Mouse (Mus musculus): ENCODE measurements around the gene Atp8a1. TPM values are rescaled to one million over a fixed set of nuclear protein-coding genes. Genes with fewer than 3 reads are reported as not detected.

Atp8a1 gene
- polyA plus RNA-seq, 1 experiment from 2014 or later = 44.5 TPM

- DNase-seq (no peak), ATAC-seq (ENCODE audit: insufficient read depth) (no peak)
- H3K9me3 ChIP-seq (ENCODE audit: low read depth, low read length) = no peaks in the 10 kb centered on the region
- H3K27me3 ChIP-seq (ENCODE audit: insufficient read depth, low read length) = no peaks in the 10 kb centered on the region
- no peak overlapping the region for H3K4me3 ChIP-seq (ENCODE audit: low read depth, low read length)
- no peak overlapping the region for H3K9ac ChIP-seq
- H3K36me3 ChIP-seq (ENCODE audit: insufficient read depth) = no peaks in the 10 kb centered on the region; the same call in 1 of the 2 replicates
- TF ChIP-seq CTCF (IDR thresholded peaks at IDR 0.05; ENCODE audit: low read depth) = no peak
- WGBS = 92% methylated on average over 7 of the region's 7 CpGs
- H3K27ac ChIP-seq (ENCODE audit: low read depth) = no peak overlapping the region
- H3K4me1 ChIP-seq (ENCODE audit: insufficient read depth) = no peaks in the 10 kb centered on the region
- no peak overlapping the region for H3K4me2 ChIP-seq
These were observed 145.6 kb downstream of the Atp8a1 start for GRCm38 (mm10) chr5:67701641-67702040.

- Histone ChIP-seq H3K4me1 (ENCODE audit: insufficient read depth) (no peaks in the 10 kb centered on the region), H3K27ac (ENCODE audit: low read depth) (no peak overlapping the region), H3K4me3 (ENCODE audit: low read depth, low read length) (no peak overlapping the region), H3K9ac (no peak overlapping the region), H3K9me3 (ENCODE audit: low read depth, low read length) (no peaks in the 10 kb centered on the region), H3K4me2 (no peak overlapping the region), H3K36me3 (ENCODE audit: insufficient read depth) (no peaks in the 10 kb centered on the region; the same call in 1 of the 2 replicates), H3K27me3 (ENCODE audit: insufficient read depth, low read length) (no peaks in the 10 kb centered on the region)
- DNase-seq (no peak), ATAC-seq (ENCODE audit: insufficient read depth) (no peak)
- TF ChIP-seq CTCF (IDR thresholded peaks at IDR 0.05; ENCODE audit: low read depth) = no peak
- WGBS = 82% methylated on average over 1 of the region's 1 CpGs
These were observed 147.8 kb downstream of the Atp8a1 start for GRCm38 (mm10) chr5:67699418-67699817.

GRCm38 (mm10) chr5:67698176-67698575, 149.1 kb downstream of the Atp8a1 start:
- ATAC-seq (ENCODE audit: insufficient read depth) = no peak
- Histone ChIP-seq H3K9ac (no peak overlapping the region), H3K27ac (ENCODE audit: low read depth) (no peak overlapping the region), H3K4me3 (ENCODE audit: low read depth, low read length) (no peak overlapping the region), H3K4me1 (ENCODE audit: insufficient read depth) (no peaks in the 10 kb centered on the region), H3K36me3 (ENCODE audit: insufficient read depth) (no peaks in the 10 kb centered on the region; the same call in 1 of the 2 replicates), H3K9me3 (ENCODE audit: low read depth, low read length) (no peaks in the 10 kb centered on the region), H3K27me3 (ENCODE audit: insufficient read depth, low read length) (no peaks in the 10 kb centered on the region), H3K4me2 (no peak overlapping the region)
- WGBS = 92% methylated on average over 3 of the region's 3 CpGs
- DNase-seq = no peak
- TF ChIP-seq CTCF (IDR thresholded peaks at IDR 0.05; ENCODE audit: low read depth) = no peak

GRCm38 (mm10) chr5:67696741-67697596, 150.3 kb downstream of the Atp8a1 start:
- no peak overlapping the region for H3K4me3 ChIP-seq (ENCODE audit: low read depth, low read length)
- 23% methylated on average over 12 of the region's 12 CpGs for WGBS
- peak; percentile 43 for DNase-seq
- no peaks in the 10 kb centered on the region; the same call in 1 of the 2 replicates for H3K36me3 ChIP-seq (ENCODE audit: insufficient read depth)
- peak overlapping the region; percentile 36; the same call in 1 of the 2 replicates for H3K4me2 ChIP-seq
- H3K27ac ChIP-seq (ENCODE audit: low read depth) = no peak overlapping the region
- no peak for TF ChIP-seq CTCF (IDR thresholded peaks at IDR 0.05; ENCODE audit: low read depth)
- H3K9ac ChIP-seq = no peak overlapping the region
- no peaks in the 10 kb centered on the region for H3K9me3 ChIP-seq (ENCODE audit: low read depth, low read length)
- peak; percentile 70; the same call in 1 of the 2 replicates for ATAC-seq (ENCODE audit: insufficient read depth)
- H3K4me1 ChIP-seq (ENCODE audit: insufficient read depth) = no peaks in the 10 kb centered on the region
- no peaks in the 10 kb centered on the region for H3K27me3 ChIP-seq (ENCODE audit: insufficient read depth, low read length)

- Histone ChIP-seq H3K9ac (no peak overlapping the region), H3K4me2 (no peak overlapping the region), H3K27ac (ENCODE audit: low read depth) (no peak overlapping the region), H3K4me1 (ENCODE audit: insufficient read depth) (no peaks in the 10 kb centered on the region), H3K27me3 (ENCODE audit: insufficient read depth, low read length) (no peaks in the 10 kb centered on the region), H3K36me3 (ENCODE audit: insufficient read depth) (no peaks in the 10 kb centered on the region), H3K9me3 (ENCODE audit: low read depth, low read length) (no peaks in the 10 kb centered on the region), H3K4me3 (ENCODE audit: low read depth, low read length) (no peak overlapping the region)
- 86% methylated on average over 14 of the region's 14 CpGs for WGBS
- DNase-seq (no peak), ATAC-seq (ENCODE audit: insufficient read depth) (no peak)
- no peak for TF ChIP-seq CTCF (IDR thresholded peaks at IDR 0.05; ENCODE audit: low read depth)
These were observed 152.1 kb downstream of the Atp8a1 start for GRCm38 (mm10) chr5:67695055-67695710.

GRCm38 (mm10) chr5:67690336-67690735, 156.9 kb downstream of the Atp8a1 start:
- DNase-seq (no peak), ATAC-seq (ENCODE audit: insufficient read depth) (no peak)
- H3K9me3 ChIP-seq (ENCODE audit: low read depth, low read length) = no peaks in the 10 kb centered on the region
- H3K4me2 ChIP-seq = no peak overlapping the region
- H3K27ac ChIP-seq (ENCODE audit: low read depth) = no peak overlapping the region
- no peaks in the 10 kb centered on the region for H3K4me1 ChIP-seq (ENCODE audit: insufficient read depth)
- H3K36me3 ChIP-seq (ENCODE audit: insufficient read depth) = no peaks in the 10 kb centered on the region
- no peak overlapping the region for H3K4me3 ChIP-seq (ENCODE audit: low read depth, low read length)
- WGBS = 84% methylated on average over 9 of the region's 9 CpGs
- H3K27me3 ChIP-seq (ENCODE audit: insufficient read depth, low read length) = no peaks in the 10 kb centered on the region
- no peak for TF ChIP-seq CTCF (IDR thresholded peaks at IDR 0.05; ENCODE audit: low read depth)
- no peak overlapping the region for H3K9ac ChIP-seq

- Histone ChIP-seq H3K27me3 (ENCODE audit: insufficient read depth, low read length) (no peaks in the 10 kb centered on the region), H3K9me3 (ENCODE audit: low read depth, low read length) (no peaks in the 10 kb centered on the region), H3K9ac (no peak overlapping the region), H3K4me2 (no peak overlapping the region), H3K36me3 (ENCODE audit: insufficient read depth) (no peaks in the 10 kb centered on the region), H3K4me1 (ENCODE audit: insufficient read depth) (no peaks in the 10 kb centered on the region), H3K4me3 (ENCODE audit: low read depth, low read length) (no peak overlapping the region), H3K27ac (ENCODE audit: low read depth) (no peak overlapping the region)
- ATAC-seq (ENCODE audit: insufficient read depth) = no peak
- DNase-seq = no peak
- WGBS = 90% methylated on average over 8 of the region's 8 CpGs
- no peak for TF ChIP-seq CTCF (IDR thresholded peaks at IDR 0.05; ENCODE audit: low read depth)
These were observed 159.2 kb downstream of the Atp8a1 start for GRCm38 (mm10) chr5:67688001-67688400.

All from lung, embryonic 14.5 days (tissue).